In genomic region chr5:53998743-53999460, GRCm38 (mm10) we compare ENCODE assay signal across 8 mouse cellular contexts. TPM values are rescaled to one million over a fixed set of nuclear protein-coding genes. Genes with fewer than 3 reads are reported as not detected.
DNase-seq lines count a peak whose midpoint lies in the region; ATAC-seq and TF ChIP-seq lines count a peak whose summit lies in the region.

No protein-coding gene starts in this region.

- H3K4me1 ChIP-seq in erythroblast, embryonic 14.5 days (ENCODE audit: control insufficient read depth), result peaks cover 38% of the 10 kb centered on the region
- peaks cover 11% of the 10 kb centered on the region; the same call in 1 of the 2 replicates for H3K4me1 ChIP-seq in heart, embryonic 12.5 days (replicated peaks)
- H3K4me1 ChIP-seq in kidney, postnatal 0 days (replicated peaks; ENCODE audit: insufficient read depth, low read length), result peaks cover 5% of the 10 kb centered on the region; the same call in 1 of the 2 replicates
- H3K4me1 ChIP-seq in liver, embryonic 16.5 days (ENCODE audit: control insufficient read depth, low read depth, low read length), result peaks cover 25% of the 10 kb centered on the region
- peaks cover 31% of the 10 kb centered on the region for H3K4me1 ChIP-seq in neural tube, embryonic 13.5 days (replicated peaks)
- peaks cover 12% of the 10 kb centered on the region for H3K4me1 ChIP-seq in testis, adult 2 months (ENCODE audit: control insufficient read depth, insufficient read depth, low read length)

- peak; percentile 73 for DNase-seq in CD4-positive, CD25-positive, alpha-beta regulatory T cell, adult 2 months (ENCODE audit: low read depth, low spot score)
- DNase-seq in brain, adult 2 months (ENCODE audit: low read depth, low spot score), result peak; percentile 75
- peak; percentile 76 for DNase-seq in kidney, postnatal 0 days (ENCODE audit: low spot score)

- H3K36me3 ChIP-seq in erythroblast, embryonic 14.5 days (ENCODE audit: control insufficient read depth), result no peaks in the 10 kb centered on the region
- H3K36me3 ChIP-seq in heart, embryonic 12.5 days, result no peaks in the 10 kb centered on the region
- no peaks in the 10 kb centered on the region for H3K36me3 ChIP-seq in kidney, postnatal 0 days (ENCODE audit: insufficient read depth, low read length)
- H3K36me3 ChIP-seq in liver, embryonic 16.5 days (ENCODE audit: control insufficient read depth, insufficient read depth), result no peaks in the 10 kb centered on the region
- no peaks in the 10 kb centered on the region for H3K36me3 ChIP-seq in neural tube, embryonic 13.5 days
- no peaks in the 10 kb centered on the region for H3K36me3 ChIP-seq in testis, adult 2 months (ENCODE audit: control insufficient read depth, insufficient read depth, low read length)

- no peak for TF ChIP-seq POLR2A in testis, adult 2 months (IDR thresholded peaks at IDR 0.05; ENCODE audit: control insufficient read depth, low read depth, low read length)

- peak overlapping the region; percentile 97 for H3K9ac ChIP-seq in heart, embryonic 12.5 days
- peak overlapping the region; percentile 93 for H3K9ac ChIP-seq in kidney, postnatal 0 days (ENCODE audit: low read depth, low read length)
- peak overlapping the region; percentile 79 for H3K9ac ChIP-seq in liver, embryonic 16.5 days (ENCODE audit: low read depth, low read length)
- peak overlapping the region; percentile 91 for H3K9ac ChIP-seq in neural tube, embryonic 13.5 days

- WGBS in heart, embryonic 12.5 days, result 0% methylated on average over 76 of the region's 76 CpGs
- WGBS in kidney, postnatal 0 days, result under 1% methylated on average over 53 of the region's 76 CpGs
- WGBS in liver, embryonic 16.5 days (ENCODE audit: insufficient replicate concordance), result under 1% methylated on average over 75 of the region's 76 CpGs
- WGBS in neural tube, embryonic 13.5 days, result under 1% methylated on average over 64 of the region's 76 CpGs

- peak overlapping the region; percentile 90 for H3K4me3 ChIP-seq in erythroblast, embryonic 14.5 days (replicated peaks)
- H3K4me3 ChIP-seq in heart, embryonic 12.5 days, result peak overlapping the region; percentile 89
- H3K4me3 ChIP-seq in kidney, postnatal 0 days (replicated peaks; ENCODE audit: low read depth, low read length), result peak overlapping the region; percentile 95
- H3K4me3 ChIP-seq in liver, embryonic 16.5 days (ENCODE audit: low read depth, low read length), result peak overlapping the region; percentile 86
- peak overlapping the region; percentile 89 for H3K4me3 ChIP-seq in neural tube, embryonic 13.5 days
- peak overlapping the region; percentile 96 for H3K4me3 ChIP-seq in testis, adult 2 months (ENCODE audit: control insufficient read depth, low read depth, low read length)

- H3K27me3 ChIP-seq in erythroblast, embryonic 14.5 days (ENCODE audit: control insufficient read depth), result peaks cover 30% of the 10 kb centered on the region
- no peaks in the 10 kb centered on the region for H3K27me3 ChIP-seq in heart, embryonic 12.5 days (replicated peaks)
- H3K27me3 ChIP-seq in kidney, postnatal 0 days (ENCODE audit: insufficient read depth, low read length), result no peaks in the 10 kb centered on the region
- H3K27me3 ChIP-seq in liver, embryonic 16.5 days (ENCODE audit: control insufficient read depth, insufficient read depth, low read depth, low read length), result peaks cover 7% of the 10 kb centered on the region
- no peaks in the 10 kb centered on the region for H3K27me3 ChIP-seq in neural tube, embryonic 13.5 days
- H3K27me3 ChIP-seq in testis, adult 2 months (ENCODE audit: control insufficient read depth, insufficient read depth, low read length), result no peaks in the 10 kb centered on the region

- peak overlapping the region; percentile 96 for H3K27ac ChIP-seq in heart, embryonic 12.5 days (ENCODE audit: poor library complexity, severe bottlenecking)
- peak overlapping the region; percentile 92 for H3K27ac ChIP-seq in kidney, postnatal 0 days
- H3K27ac ChIP-seq in liver, embryonic 16.5 days (ENCODE audit: low read length), result peak overlapping the region; percentile 85
- H3K27ac ChIP-seq in neural tube, embryonic 13.5 days (replicated peaks), result peak overlapping the region; percentile 96
- H3K27ac ChIP-seq in testis, adult 2 months (ENCODE audit: control insufficient read depth, insufficient read depth, low read depth, low read length), result peak overlapping the region; percentile 84

- ATAC-seq in heart, embryonic 12.5 days (ENCODE audit: insufficient number of reproducible peaks, low FRiP score), result peak; percentile 59
- peak; percentile 48 for ATAC-seq in kidney, postnatal 0 days (replicated peaks; ENCODE audit: low FRiP score, low read depth)
- peak; percentile 52 for ATAC-seq in liver, embryonic 16.5 days (ENCODE audit: low read depth)
- ATAC-seq in neural tube, embryonic 13.5 days (ENCODE audit: low read depth), result peak; percentile 64

- no peaks in the 10 kb centered on the region for H3K9me3 ChIP-seq in erythroblast, embryonic 14.5 days (ENCODE audit: control insufficient read depth, low read length)
- H3K9me3 ChIP-seq in heart, embryonic 12.5 days (replicated peaks), result no peaks in the 10 kb centered on the region
- no peaks in the 10 kb centered on the region for H3K9me3 ChIP-seq in kidney, postnatal 0 days (replicated peaks; ENCODE audit: low read length)
- H3K9me3 ChIP-seq in liver, embryonic 16.5 days (replicated peaks; ENCODE audit: control insufficient read depth, low read length), result no peaks in the 10 kb centered on the region
- no peaks in the 10 kb centered on the region for H3K9me3 ChIP-seq in neural tube, embryonic 13.5 days

- peak overlapping the region; percentile 94 for H3K4me2 ChIP-seq in heart, embryonic 12.5 days
- H3K4me2 ChIP-seq in kidney, postnatal 0 days (ENCODE audit: low read length), result peak overlapping the region; percentile 78
- H3K4me2 ChIP-seq in liver, embryonic 16.5 days (ENCODE audit: low read depth, low read length), result peak overlapping the region; percentile 64
- peak overlapping the region; percentile 70 for H3K4me2 ChIP-seq in neural tube, embryonic 13.5 days

- 0 out of 2 replicates have a peak, but pooled peaks have one; percentile 1 for TF ChIP-seq CTCF in kidney, postnatal 0 days (IDR thresholded peaks at IDR 0.05; ENCODE audit: low read depth)
- no peak for TF ChIP-seq CTCF in testis, adult 2 months (IDR thresholded peaks at IDR 0.05; ENCODE audit: control insufficient read depth, insufficient read depth, insufficient replicate concordance, low read depth, low read length)

RNA-seq across cellular contexts. Expression of gene Stim2, which starts 0.6 kb away (rescaled TPM):
- polyA plus RNA-seq in erythroblast, embryonic 14.5 days (2012), result 0.11 and 0.12 TPM in 2 replicates
- polyA plus RNA-seq in heart, embryonic 12.5 days (2016; fragmentation: Nextera tagmentation; extraction: Ambion mirVana), result 15.7 and 17.9 TPM in 2 replicates
- 21.4 and 24.2 TPM in 2 replicates for polyA plus RNA-seq in kidney, postnatal 0 days (2015; fragmentation: Nextera tagmentation; extraction: Ambion mirVana)
- polyA plus RNA-seq in liver, embryonic 16.5 days (2015; fragmentation: Nextera tagmentation; extraction: Ambion mirVana), result 3.0 and 4.4 TPM in 2 replicates
- polyA plus RNA-seq in neural tube, embryonic 13.5 days (2015; fragmentation: Nextera tagmentation; extraction: Ambion mirVana), result 29.4 and 29.6 TPM in 2 replicates
- polyA plus RNA-seq in testis, adult 2 months (2012; rRNA removed), result 3.7 and 5.9 TPM in 2 replicates

Comparison
In these comparisons a context has a peak if more than half of its experiments do, and no peak if none do; other contexts are left out.
1. Peak in every context shown above with its lines: DNase-seq, ATAC-seq, H3K4me3 ChIP-seq and H3K27ac ChIP-seq.